8 mouse cellular contexts compared by ENCODE assay signal in genomic region chr4:150281891-150282630, GRCm38 (mm10). TPM values are rescaled to one million over a fixed set of nuclear protein-coding genes. Genes with fewer than 3 reads are reported as not detected.
DNase-seq lines count a peak whose midpoint lies in the region; ATAC-seq and TF ChIP-seq lines count a peak whose summit lies in the region.

No protein-coding gene starts in this region.

- H3ac ChIP-seq in C2C12 (ENCODE audit: control insufficient read depth, insufficient read length, low read depth), result peak overlapping the region; percentile 76

- H3K4me2 ChIP-seq in kidney, embryonic 14.5 days (replicated peaks; ENCODE audit: low read depth, low read length), result peak overlapping the region; percentile 60
- H3K4me2 ChIP-seq in lung, postnatal 0 days (replicated peaks; ENCODE audit: low read depth, low read length), result peak overlapping the region; percentile 73

- ATAC-seq in kidney, embryonic 14.5 days (ENCODE audit: low FRiP score, low TSS enrichment), result peak; percentile 16; the same call in 1 of the 2 replicates
- ATAC-seq in lung, postnatal 0 days, result peak; percentile 27

- no peaks in the 10 kb centered on the region for H3K9me3 ChIP-seq in embryonic facial prominence, embryonic 10.5 days
- no peaks in the 10 kb centered on the region for H3K9me3 ChIP-seq in heart, embryonic 10.5 days
- H3K9me3 ChIP-seq in kidney, embryonic 14.5 days (ENCODE audit: control insufficient read depth, low read length), result no peaks in the 10 kb centered on the region
- H3K9me3 ChIP-seq in lung, postnatal 0 days (ENCODE audit: low read length), result no peaks in the 10 kb centered on the region

- H3K4me3 ChIP-seq in C2C12 (ENCODE audit: insufficient read depth, poor library complexity, severe bottlenecking), result peak overlapping the region; percentile 79
- peak overlapping the region; percentile 100 for H3K4me3 ChIP-seq in embryonic facial prominence, embryonic 10.5 days
- H3K4me3 ChIP-seq in heart, embryonic 10.5 days, result peak overlapping the region; percentile 99
- H3K4me3 ChIP-seq in kidney, embryonic 14.5 days (ENCODE audit: low read length), result peak overlapping the region; percentile 90
- H3K4me3 ChIP-seq in lung, postnatal 0 days (ENCODE audit: low read depth, low read length), result peak overlapping the region; percentile 93

- H3K79me3 ChIP-seq in C2C12 (ENCODE audit: low read depth), result peaks cover 47% of the 10 kb centered on the region

- H3K9ac ChIP-seq in kidney, embryonic 14.5 days (ENCODE audit: low read depth, low read length), result peak overlapping the region; percentile 97
- peak overlapping the region; percentile 93 for H3K9ac ChIP-seq in lung, postnatal 0 days (replicated peaks; ENCODE audit: low read depth)

- under 1% methylated on average over 50 of the region's 50 CpGs for WGBS in embryonic facial prominence, embryonic 10.5 days
- WGBS in heart, embryonic 10.5 days, result under 1% methylated on average over 50 of the region's 50 CpGs
- WGBS in kidney, embryonic 14.5 days, result 1% methylated on average over 46 of the region's 50 CpGs
- 1% methylated on average over 44 of the region's 50 CpGs for WGBS in lung, postnatal 0 days

- TF ChIP-seq EP300 in lung, postnatal 0 days (IDR thresholded peaks at IDR 0.05), result no peak

- peaks cover 35% of the 10 kb centered on the region for H3K4me1 ChIP-seq in embryonic facial prominence, embryonic 10.5 days
- peaks cover 21% of the 10 kb centered on the region for H3K4me1 ChIP-seq in heart, embryonic 10.5 days
- H3K4me1 ChIP-seq in kidney, embryonic 14.5 days (ENCODE audit: control insufficient read depth, insufficient read depth, low read length), result peaks cover 23% of the 10 kb centered on the region
- H3K4me1 ChIP-seq in lung, postnatal 0 days (ENCODE audit: insufficient read depth, low read depth, low read length), result peaks cover 9% of the 10 kb centered on the region; the same call in 1 of the 2 replicates

- H3K27me3 ChIP-seq in C2C12 (ENCODE audit: control insufficient read depth, insufficient read depth, insufficient read length), result no peaks in the 10 kb centered on the region
- H3K27me3 ChIP-seq in embryonic facial prominence, embryonic 10.5 days (replicated peaks; ENCODE audit: low read depth, poor library complexity, severe bottlenecking), result no peaks in the 10 kb centered on the region
- H3K27me3 ChIP-seq in heart, embryonic 10.5 days (ENCODE audit: insufficient read depth, poor library complexity, severe bottlenecking), result no peaks in the 10 kb centered on the region
- no peaks in the 10 kb centered on the region for H3K27me3 ChIP-seq in kidney, embryonic 14.5 days (ENCODE audit: control insufficient read depth, insufficient read depth, low read length)
- no peaks in the 10 kb centered on the region for H3K27me3 ChIP-seq in lung, postnatal 0 days (replicated peaks; ENCODE audit: insufficient read depth, low read length)

- DNase-seq in R1 (ENCODE audit: low read depth, low spot score), result peak; percentile 61
- peak; percentile 72 for DNase-seq in embryonic facial prominence, embryonic 10.5 days (ENCODE audit: low spot score)
- DNase-seq in heart, embryonic 10.5 days (ENCODE audit: low spot score), result peak; percentile 84
- peak; percentile 68 for DNase-seq in lung, postnatal 0 days (ENCODE audit: low spot score)
- DNase-seq in ovary, postnatal 14 days (ENCODE audit: low spot score), result peak; percentile 45
- peak; percentile 84 for DNase-seq in yolk sac, embryonic 10.5 days (ENCODE audit: low spot score)

- peaks cover 56% of the 10 kb centered on the region for H3K79me2 ChIP-seq in C2C12 (ENCODE audit: control insufficient read depth, insufficient read depth)

- H3K36me3 ChIP-seq in C2C12 (ENCODE audit: control insufficient read depth, insufficient read depth), result no peaks in the 10 kb centered on the region
- H3K36me3 ChIP-seq in embryonic facial prominence, embryonic 10.5 days (replicated peaks), result no peaks in the 10 kb centered on the region
- no peaks in the 10 kb centered on the region for H3K36me3 ChIP-seq in heart, embryonic 10.5 days
- H3K36me3 ChIP-seq in kidney, embryonic 14.5 days (ENCODE audit: control insufficient read depth, insufficient read depth, low read length), result no peaks in the 10 kb centered on the region
- no peaks in the 10 kb centered on the region for H3K36me3 ChIP-seq in lung, postnatal 0 days (ENCODE audit: insufficient read depth, low read length)

- TF ChIP-seq CTCF in C2C12 (IDR thresholded peaks at IDR 0.05; ENCODE audit: control insufficient read depth, insufficient read depth, insufficient read length), result no peak
- TF ChIP-seq CTCF in lung, postnatal 0 days (IDR thresholded peaks at IDR 0.05), result no peak

- peak overlapping the region; percentile 97 for H3K27ac ChIP-seq in embryonic facial prominence, embryonic 10.5 days (replicated peaks)
- peak overlapping the region; percentile 99 for H3K27ac ChIP-seq in heart, embryonic 10.5 days
- H3K27ac ChIP-seq in kidney, embryonic 14.5 days (ENCODE audit: low read depth, low read length), result peak overlapping the region; percentile 99
- H3K27ac ChIP-seq in lung, postnatal 0 days (ENCODE audit: low read length), result peak overlapping the region; percentile 96

TF ChIP-seq in C2C12, 6 proteins besides CTCF, POLR2A, EP300 and RAD21:
- no peak for TF ChIP-seq MYOG (IDR thresholded peaks at IDR 0.05; ENCODE audit: control insufficient read depth, extremely low read depth, insufficient read length)
- no peak for TF ChIP-seq CEBPB (IDR thresholded peaks at IDR 0.05; ENCODE audit: low read depth)
- TF ChIP-seq MYOD1 (IDR thresholded peaks at IDR 0.05; ENCODE audit: control insufficient read depth, insufficient read length, low read depth), result no peak
- TF ChIP-seq USF1 (IDR thresholded peaks at IDR 0.05; ENCODE audit: low read depth), result no peak
- TF ChIP-seq MAX (IDR thresholded peaks at IDR 0.05), result no peak
- TF ChIP-seq FOSL1 (IDR thresholded peaks at IDR 0.05; ENCODE audit: insufficient read depth, low read length, poor library complexity, severe bottlenecking), result no peak

RNA-seq across cellular contexts. Expression of gene Rere, which starts 0.6 kb away (rescaled TPM):
- polyA plus RNA-seq in C2C12 (2012; fragmentation: generic; extraction: Trizol), result 27.1 TPM
- polyA plus RNA-seq in embryonic facial prominence, embryonic 10.5 days (2016; fragmentation: Nextera tagmentation; extraction: Ambion mirVana), result 26.1 and 31.4 TPM in 2 replicates
- 27.6 and 31.6 TPM in 2 replicates for polyA plus RNA-seq in heart, embryonic 10.5 days (2016; fragmentation: Nextera tagmentation; extraction: Ambion mirVana)
- polyA plus RNA-seq in kidney, embryonic 14.5 days (2014; fragmentation: Nextera tagmentation; extraction: Ambion mirVana), result 31.2 and 49.9 TPM in 2 replicates
- 15.7 and 16.0 TPM in 2 replicates for polyA plus RNA-seq in lung, postnatal 0 days (2015; fragmentation: Nextera tagmentation; extraction: Ambion mirVana)

RNA-seq across cellular contexts. Expression of gene Eno1, which starts 45.5 kb away (rescaled TPM):
- polyA plus RNA-seq in C2C12 (2012; fragmentation: generic; extraction: Trizol), result 1,471 TPM
- polyA plus RNA-seq in embryonic facial prominence, embryonic 10.5 days (2016; fragmentation: Nextera tagmentation; extraction: Ambion mirVana), result 3,458 and 4,025 TPM in 2 replicates
- 3,222 and 3,587 TPM in 2 replicates for polyA plus RNA-seq in heart, embryonic 10.5 days (2016; fragmentation: Nextera tagmentation; extraction: Ambion mirVana)
- polyA plus RNA-seq in kidney, embryonic 14.5 days (2014; fragmentation: Nextera tagmentation; extraction: Ambion mirVana), result 1,584 and 1,728 TPM in 2 replicates
- 305 and 319 TPM in 2 replicates for polyA plus RNA-seq in lung, postnatal 0 days (2015; fragmentation: Nextera tagmentation; extraction: Ambion mirVana)

Comparison
In these comparisons a context has a peak if more than half of its experiments do, and no peak if none do; other contexts are left out.
1. Peak in every context shown above with its lines: DNase-seq, ATAC-seq, H3K4me3 ChIP-seq and H3K27ac ChIP-seq.